ENCODE assay signal across 22 mouse cellular contexts in genomic region chr17:30241061-30241460, GRCm38 (mm10).
DNase-seq lines count a peak whose midpoint lies in the region; ATAC-seq and TF ChIP-seq lines count a peak whose summit lies in the region.
"Had no signal": no experiment of that assay in that cellular context is flagged by ENCODE, and none has a peak within 500 bp of the region (broad histone marks: within the 10 kb centered on the region; RNA-seq: fewer than 3 reads in every experiment).

No protein-coding gene starts in this region.

- no peaks in the 10 kb centered on the region for H3K27me3 ChIP-seq in hindbrain, embryonic 15.5 days
- H3K27me3 ChIP-seq in hindbrain, embryonic 11.5 days (ENCODE audit: control insufficient read depth, insufficient read depth, low read length), result no peaks in the 10 kb centered on the region
- H3K27me3 ChIP-seq in cerebellum, adult 2 months (ENCODE audit: control insufficient read depth, insufficient read depth, low read length), result no peaks in the 10 kb centered on the region
- H3K27me3 ChIP-seq: CH12.LX; intestine, embryonic 15.5 days; limb, embryonic 12.5 days; liver, embryonic 12.5 days; Patski had no signal

- no peaks in the 10 kb centered on the region for H3K9me3 ChIP-seq in hindbrain, embryonic 15.5 days
- H3K9me3 ChIP-seq in hindbrain, embryonic 11.5 days (ENCODE audit: control insufficient read depth, low read length), result no peaks in the 10 kb centered on the region
- H3K9me3 ChIP-seq: forebrain, embryonic 13.5 days; G1E; heart, embryonic 10.5 days; intestine, embryonic 15.5 days; limb, embryonic 12.5 days; liver, embryonic 12.5 days had no signal

- H3K9ac ChIP-seq in hindbrain, embryonic 15.5 days, result no peak overlapping the region
- H3K9ac ChIP-seq in hindbrain, embryonic 11.5 days (ENCODE audit: low read depth, low read length), result no peak overlapping the region
- H3K9ac ChIP-seq: forebrain, embryonic 13.5 days; intestine, embryonic 15.5 days; limb, embryonic 12.5 days; liver, embryonic 12.5 days had no signal

- TF ChIP-seq CTCF in layer of hippocampus, adult 2 months (conservative IDR thresholded peaks at IDR 0.05), result no peak
- TF ChIP-seq CTCF in cerebellum, adult 2 months (IDR thresholded peaks at IDR 0.05; ENCODE audit: borderline replicate concordance, insufficient read depth, low read depth, low read length), result no peak

- no peak overlapping the region for H3K4me3 ChIP-seq in hindbrain, embryonic 15.5 days
- H3K4me3 ChIP-seq in hindbrain, embryonic 11.5 days (ENCODE audit: low read depth, low read length), result no peak overlapping the region
- H3K4me3 ChIP-seq in layer of hippocampus, adult 2 months, result no peak overlapping the region
- H3K4me3 ChIP-seq in cerebellum, adult 2 months (replicated peaks; ENCODE audit: insufficient read depth, low read depth, low read length), result no peak overlapping the region
- H3K4me3 ChIP-seq: forebrain, embryonic 13.5 days; heart, embryonic 10.5 days; intestine, embryonic 15.5 days; limb, embryonic 12.5 days; liver, embryonic 12.5 days had no signal

- no peak overlapping the region for H3K4me2 ChIP-seq in hindbrain, embryonic 15.5 days
- H3K4me2 ChIP-seq in hindbrain, embryonic 11.5 days (replicated peaks; ENCODE audit: low read depth, low read length), result no peak overlapping the region
- H3K4me2 ChIP-seq: forebrain, embryonic 13.5 days; intestine, embryonic 15.5 days; limb, embryonic 12.5 days; liver, embryonic 12.5 days; midbrain, embryonic 11.5 days had no signal

- 65% methylated on average over 6 of the region's 6 CpGs for WGBS in hindbrain, embryonic 15.5 days
- WGBS in hindbrain, embryonic 11.5 days, result 84% methylated on average over 6 of the region's 6 CpGs
- WGBS in cerebellum, adult 2 months, result 20% methylated on average over 6 of the region's 6 CpGs

- peaks cover 78% of the 10 kb centered on the region for H3K4me1 ChIP-seq in hindbrain, embryonic 15.5 days (replicated peaks)
- 0 out of 2 replicates have a peak, but pooled peaks cover 4% of the 10 kb centered on the region for H3K4me1 ChIP-seq in hindbrain, embryonic 11.5 days (replicated peaks; ENCODE audit: control insufficient read depth, insufficient read depth, low read length)
- H3K4me1 ChIP-seq in cerebellum, adult 2 months (ENCODE audit: control insufficient read depth, insufficient read depth, low read length), result peaks cover 38% of the 10 kb centered on the region

- DNase-seq in hindbrain, embryonic 11.5 days (ENCODE audit: low spot score), result no peak
- DNase-seq in layer of hippocampus, adult 2 months (ENCODE audit: low spot score in 2 of 2), result no peak
- no peak for DNase-seq in layer of hippocampus, adult 9-10 months (ENCODE audit: low spot score)
- peak; percentile 54 to 64 for DNase-seq in cerebellum, adult 2 months
- no peak for DNase-seq in spleen, postnatal 36 days (ENCODE audit: low spot score in 2 of 2)
- no peak for DNase-seq in left cerebral cortex, postnatal 14 days (ENCODE audit: low spot score in 2 of 2)
- DNase-seq: adrenal gland, adult 2 months; heart, postnatal 4 days; lung, adult 18-20 months; thymus, adult 2 months had no signal

- peak overlapping the region; percentile 34; the same call in 1 of the 2 replicates for H3K27ac ChIP-seq in hindbrain, embryonic 15.5 days (replicated peaks)
- H3K27ac ChIP-seq in hindbrain, embryonic 11.5 days (ENCODE audit: low read depth, low read length), result no peak overlapping the region
- peak overlapping the region; percentile 72 for H3K27ac ChIP-seq in layer of hippocampus, adult 2 months
- H3K27ac ChIP-seq in cerebellum, adult 2 months (ENCODE audit: insufficient read depth, low read length), result 0 out of 2 replicates have a peak overlapping the region, but pooled peaks have one; percentile 10
- H3K27ac ChIP-seq: intestine, embryonic 15.5 days; kidney, postnatal 0 days; limb, embryonic 12.5 days; liver, embryonic 12.5 days; stomach, postnatal 0 days had no signal

- no peak for TF ChIP-seq POLR2A in cerebellum, adult 2 months (IDR thresholded peaks at IDR 0.05; ENCODE audit: borderline replicate concordance, insufficient read depth, low read length)

- intact Hi-C loops in left cerebral cortex, postnatal 14 days (cut with DNase I), result no loop called here

- H3K36me3 ChIP-seq in hindbrain, embryonic 15.5 days, result no peaks in the 10 kb centered on the region
- no peaks in the 10 kb centered on the region for H3K36me3 ChIP-seq in hindbrain, embryonic 11.5 days (ENCODE audit: control insufficient read depth, insufficient read depth, low read length)
- H3K36me3 ChIP-seq: heart, embryonic 10.5 days; intestine, embryonic 15.5 days; limb, embryonic 12.5 days; liver, embryonic 12.5 days had no signal

- no peak for ATAC-seq in hindbrain, embryonic 15.5 days (ENCODE audit: low FRiP score, low read depth)
- ATAC-seq in hindbrain, embryonic 11.5 days (ENCODE audit: low FRiP score), result no peak
- ATAC-seq: intestine, embryonic 15.5 days; liver, embryonic 12.5 days; Patski had no signal

Comparison
In these comparisons a context has a peak if more than half of its experiments do, and no peak if none do; other contexts are left out.
1. DNase-seq: peak in cerebellum, adult 2 months (2 of 2); none in hindbrain, embryonic 11.5 days (single experiment), layer of hippocampus, adult 2 months (0 of 2), layer of hippocampus, adult 9-10 months (single experiment), spleen, postnatal 36 days (0 of 2) and left cerebral cortex, postnatal 14 days (0 of 2).